Mouse (Mus musculus): ENCODE data around the gene Dnaaf2.
"Not testable (repeated sequence)": the region's sequence is repeated elsewhere in the genome, so short reads cannot be mapped to it uniquely, and the experiment has no call there.

Gene Dnaaf2

DNA sequence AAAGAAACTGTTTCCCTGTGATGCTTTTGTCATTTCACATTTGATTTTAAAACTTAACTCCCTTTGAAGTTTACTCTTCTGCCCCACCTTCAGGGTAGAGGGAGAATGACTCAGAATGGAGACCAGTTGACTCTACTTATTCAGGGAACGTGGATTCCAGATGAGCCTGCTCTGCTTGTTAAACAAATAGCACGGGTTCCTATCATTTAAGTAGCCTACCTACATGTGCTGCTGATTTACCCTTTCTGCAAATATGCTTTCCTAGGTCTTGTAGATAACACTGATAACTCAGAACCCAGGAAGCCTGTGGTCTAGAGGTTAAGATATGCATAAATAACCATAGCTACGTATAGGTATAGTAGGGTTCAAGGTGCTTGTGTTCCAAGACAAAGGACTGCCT is 33.3 kb downstream of the Dnaaf2 start:
- DNase-seq (ENCODE audit: low spot score): peak; percentile 29

- not testable (repeated sequence) for DNase-seq (ENCODE audit: low spot score)
These were observed 34.6 kb downstream of the Dnaaf2 start for GRCm38 (mm10) chr12:69163586-69163985.

GRCm38 (mm10) chr12:69160677-69161076 is 37.6 kb downstream of the Dnaaf2 start:
- DNase-seq (ENCODE audit: low spot score): not testable (repeated sequence)

DNA sequence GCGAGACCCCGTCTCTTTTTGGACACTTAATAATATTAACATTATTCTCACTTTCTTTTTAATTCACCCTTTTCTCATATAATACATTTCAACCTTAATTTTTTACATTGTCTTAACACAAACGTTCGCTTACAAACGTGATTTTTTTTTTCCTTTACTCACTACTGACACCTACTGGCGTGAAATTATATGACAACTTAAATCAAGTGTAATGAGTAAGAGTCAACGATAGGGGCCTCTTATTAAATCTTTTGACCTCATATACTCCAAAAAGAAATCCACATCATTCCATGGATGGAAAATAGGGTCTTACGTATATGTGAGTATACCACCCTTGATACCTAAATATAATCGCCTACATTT is 38.7 kb downstream of the Dnaaf2 start:
- DNase-seq (ENCODE audit: low spot score): peak; percentile 88

DNA sequence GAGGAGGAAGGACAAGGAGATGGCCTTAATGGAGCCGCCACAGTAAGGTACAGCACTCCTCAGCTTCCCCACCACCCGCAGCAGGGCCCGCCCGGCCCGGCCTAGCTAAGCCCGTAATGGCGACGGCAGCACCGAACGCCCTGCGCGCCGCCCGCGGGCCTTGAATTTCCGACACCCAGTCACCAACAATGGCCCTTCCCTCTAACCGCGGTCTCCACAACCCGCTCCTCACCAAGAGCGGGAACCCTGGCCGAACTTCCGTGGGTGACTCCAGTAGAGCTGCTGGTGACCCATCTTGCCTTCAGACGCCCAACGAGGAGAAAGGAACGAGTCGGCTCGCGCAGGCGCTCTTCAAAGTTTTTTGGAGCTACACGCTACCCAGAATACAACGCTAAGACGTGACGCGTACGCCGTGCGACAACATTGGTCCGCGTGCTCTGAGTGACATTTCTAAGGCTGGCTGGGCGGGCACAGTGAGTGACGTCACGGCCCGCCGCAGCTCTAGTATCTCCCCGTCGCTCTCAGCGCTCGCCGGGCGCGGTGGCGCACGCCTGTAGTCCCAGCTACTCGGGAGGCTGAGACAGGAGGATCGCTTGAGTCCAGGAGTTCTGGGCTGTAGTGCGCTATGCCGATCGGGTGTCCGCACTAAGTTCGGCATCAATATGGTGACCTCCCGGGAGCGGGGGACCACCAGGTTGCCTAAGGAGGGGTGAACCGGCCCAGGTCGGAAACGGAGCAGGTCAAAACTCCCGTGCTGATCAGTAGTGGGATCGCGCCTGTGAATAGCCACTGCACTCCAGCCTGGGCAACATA is 39.3 kb downstream of the Dnaaf2 start, which contains the start of gene Rps29:
TSS of gene Rps29 (minus strand) at position 422 of the 813 bp plus-strand sequence.
- DNase-seq (ENCODE audit: low spot score): peak; percentile 99

DNA sequence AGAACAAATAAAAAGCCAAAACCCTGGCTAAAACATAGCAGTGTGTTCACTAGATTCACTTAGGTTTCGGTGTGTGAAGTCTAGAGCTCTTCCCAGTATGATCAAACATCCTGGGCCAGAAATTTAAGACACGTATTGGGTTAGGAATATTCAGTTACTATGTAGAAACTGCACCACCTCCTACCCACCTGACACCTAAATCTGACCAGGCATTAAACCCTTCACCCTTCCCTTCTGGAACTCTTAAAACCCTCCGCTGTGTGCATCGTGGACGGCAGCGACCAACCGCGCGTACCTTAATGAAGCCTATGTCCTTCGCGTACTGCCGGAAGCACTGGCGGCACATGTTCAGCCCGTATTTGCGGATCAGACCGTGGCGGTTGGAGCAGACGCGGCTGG is 39.9 kb downstream of the Dnaaf2 start:
- DNase-seq (ENCODE audit: low spot score): peak; percentile 43

GRCm38 (mm10) chr12:69157107-69157506 is 41.1 kb downstream of the Dnaaf2 start:
- DNase-seq (ENCODE audit: low spot score): peak; percentile 57

DNA sequence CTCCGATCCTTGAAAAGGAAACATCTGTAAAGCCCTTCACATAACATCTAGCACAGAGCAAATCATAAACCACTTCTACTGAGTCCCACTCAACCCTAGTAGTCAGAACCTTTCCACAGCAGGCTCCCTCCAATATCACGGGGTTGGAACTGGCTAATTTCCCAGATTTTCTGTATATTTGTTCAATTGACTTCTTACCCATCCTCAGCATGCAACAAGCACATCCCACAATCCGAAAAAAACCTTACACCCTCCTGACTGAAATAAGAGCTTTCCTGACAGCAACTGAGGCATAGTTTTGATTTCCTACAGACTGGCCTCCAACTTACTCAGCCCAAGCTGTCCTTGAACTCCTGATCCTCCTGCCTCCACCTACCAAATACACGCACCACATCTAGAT is 41.8 kb downstream of the Dnaaf2 start:
- no peak for DNase-seq (ENCODE audit: low spot score)

DNA sequence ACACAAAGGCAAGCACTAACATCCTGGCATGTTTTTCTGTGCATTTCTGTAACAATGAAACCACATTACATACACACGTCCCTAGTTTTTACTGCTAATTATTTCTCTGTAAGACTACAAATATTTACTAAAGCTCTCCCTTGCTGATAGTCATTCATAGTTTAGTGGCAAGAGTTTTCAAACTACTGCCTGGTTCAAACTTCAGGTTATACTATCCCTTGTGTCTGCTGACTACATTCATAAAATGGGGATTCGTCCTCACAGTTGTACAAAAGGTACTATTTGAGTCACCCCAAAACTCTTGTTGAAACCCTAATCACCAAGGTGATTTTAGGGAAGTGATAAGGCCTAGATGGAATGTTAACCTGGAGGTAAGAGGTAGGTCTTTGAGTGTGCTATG is 42.3 kb downstream of the Dnaaf2 start:
- DNase-seq (ENCODE audit: low spot score): no peak

DNA sequence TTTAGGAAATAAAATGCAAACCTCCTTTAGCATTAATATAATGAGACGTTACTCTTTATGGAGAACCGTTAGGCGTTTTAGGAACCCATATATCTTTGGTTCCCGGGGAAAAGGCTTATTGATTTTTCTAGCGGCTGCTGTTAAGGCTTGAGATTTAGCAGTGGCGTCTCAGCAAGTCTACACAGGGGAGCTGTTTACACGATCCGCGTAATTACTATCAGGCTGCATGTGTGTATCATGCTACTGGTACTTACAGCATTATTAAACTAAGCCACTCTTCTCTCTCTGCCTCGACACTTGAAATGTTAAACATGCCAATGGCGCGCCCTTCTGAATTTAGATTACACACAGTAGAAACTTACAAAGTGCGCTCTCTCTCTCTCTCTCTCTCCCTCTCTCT is 48.2 kb downstream of the Dnaaf2 start:
- DNase-seq (ENCODE audit: low spot score): no peak

DNA sequence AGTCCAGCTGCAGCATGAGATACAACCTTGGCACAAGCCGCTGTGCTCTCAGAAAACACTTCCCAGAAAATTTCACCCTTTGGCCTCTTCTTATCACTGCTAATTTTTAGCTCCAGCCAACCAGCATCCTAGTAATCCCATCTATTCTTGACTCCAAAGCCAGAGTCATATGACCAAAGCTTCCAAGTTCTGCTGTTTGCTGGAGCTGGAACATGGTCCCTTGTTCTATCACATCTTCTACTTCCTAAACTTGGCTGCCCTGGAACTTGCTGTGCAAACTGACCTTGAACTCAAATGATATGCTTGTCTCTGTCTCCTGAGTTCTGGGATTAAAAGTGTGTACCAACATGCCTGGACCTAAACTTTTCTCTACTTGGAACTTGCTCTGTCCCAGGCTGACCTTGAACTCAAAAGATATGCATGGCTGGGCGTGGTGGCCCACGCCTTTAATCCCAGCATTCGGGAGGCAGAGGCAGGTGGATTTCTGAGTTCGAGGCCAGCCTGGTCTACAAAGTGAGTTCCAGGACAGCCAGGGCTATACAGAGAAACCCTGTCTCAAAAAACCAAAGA is 51.0 kb downstream of the Dnaaf2 start:
- DNase-seq (ENCODE audit: low spot score): no peak

GRCm38 (mm10) chr12:69143460-69143859 is 54.8 kb downstream of the Dnaaf2 start:
- no peak for DNase-seq (ENCODE audit: low spot score)

- DNase-seq (ENCODE audit: low spot score): no peak
These were observed 58.4 kb downstream of the Dnaaf2 start for GRCm38 (mm10) chr12:69139841-69140240.

DNA sequence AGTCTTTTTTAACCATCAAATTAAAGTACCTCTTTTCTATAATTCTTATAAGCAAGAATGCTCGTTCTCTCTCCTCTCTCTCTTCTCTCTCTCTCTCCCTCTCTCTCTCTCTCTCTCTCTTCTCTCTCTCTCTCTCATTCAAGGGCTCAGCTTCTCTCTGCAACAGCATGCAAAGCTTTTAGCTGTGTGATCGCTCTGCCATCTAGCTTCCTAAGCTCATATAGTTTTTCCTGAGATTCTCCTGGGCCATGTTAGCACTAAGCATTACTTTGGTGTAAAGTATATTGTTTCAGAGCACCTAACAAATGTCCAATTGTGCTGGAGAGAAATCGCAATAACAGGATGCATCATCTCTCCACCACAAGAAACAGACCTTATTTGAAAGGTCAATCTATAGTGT is 59.0 kb downstream of the Dnaaf2 start:
- DNase-seq (ENCODE audit: low spot score): no peak

Measured in c-Kit-positive CD71-positive TER-119-positive erythroid progenitor cells, embryonic 14.5 days (primary cell).